Mouse (Mus musculus) left cerebral cortex, adult 18-20 months (tissue): Measurements from ENCODE around the gene Zeb2. TPM values are rescaled to one million over a fixed set of nuclear protein-coding genes. Genes with fewer than 3 reads are reported as not detected.
A peak's percentile ranks its signal among the peaks of the same experiment; 100 is the strongest.

ENCODE experiments used
- DNase-seq, 2 experiments: peaks; one replicate each; pipeline ENCODE4 v3.0.0; 2021 to 2022; ENCODE audit warnings: low spot score in 2 of 2, mixed read lengths in 1 of 2
- total RNA-seq, 2 experiments: library from RNA; stranded (reverse); gene quantifications; 2 replicates each; pipeline ENCODE4 v1.2.3; 2021

Gene Zeb2
- total RNA-seq, 2 experiments from 2014 or later: 141 to 180 TPM

DNA sequence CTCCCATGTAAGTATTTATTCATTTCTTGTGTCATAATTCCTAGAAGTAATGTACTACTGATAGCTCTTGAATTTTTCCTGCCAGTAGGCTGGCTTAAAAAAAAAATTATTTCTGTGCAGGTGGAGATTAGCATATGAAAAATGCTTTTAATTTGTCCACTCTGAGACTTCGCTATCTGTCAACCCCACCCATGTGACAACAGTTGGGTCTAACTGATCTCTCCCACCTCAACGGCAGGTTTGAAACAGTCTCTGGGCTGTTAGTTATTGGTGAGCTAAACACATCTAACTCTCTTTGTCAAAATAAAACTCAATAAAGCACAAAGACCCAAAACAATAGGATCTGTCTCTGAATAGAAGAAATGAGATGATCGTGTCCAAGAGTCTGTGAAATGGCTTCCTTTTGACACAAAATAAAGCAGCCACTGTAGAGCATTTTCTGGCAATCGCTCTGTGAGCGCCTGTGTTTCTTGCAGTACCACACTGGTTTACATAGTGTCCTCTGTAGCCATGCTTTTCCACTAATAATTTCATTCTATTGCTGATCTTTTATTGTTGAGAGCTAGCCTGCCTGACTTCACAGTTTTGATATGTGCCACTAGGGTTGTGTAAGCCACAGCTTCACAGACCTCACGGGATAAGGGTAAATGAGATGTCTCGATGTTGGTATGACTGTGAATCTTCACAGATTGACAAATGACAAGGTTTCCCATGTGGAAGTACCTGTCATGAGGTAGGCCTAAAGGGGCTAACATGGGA lies 48.2 kb downstream of the Zeb2 start:
- no peak for DNase-seq

DNA sequence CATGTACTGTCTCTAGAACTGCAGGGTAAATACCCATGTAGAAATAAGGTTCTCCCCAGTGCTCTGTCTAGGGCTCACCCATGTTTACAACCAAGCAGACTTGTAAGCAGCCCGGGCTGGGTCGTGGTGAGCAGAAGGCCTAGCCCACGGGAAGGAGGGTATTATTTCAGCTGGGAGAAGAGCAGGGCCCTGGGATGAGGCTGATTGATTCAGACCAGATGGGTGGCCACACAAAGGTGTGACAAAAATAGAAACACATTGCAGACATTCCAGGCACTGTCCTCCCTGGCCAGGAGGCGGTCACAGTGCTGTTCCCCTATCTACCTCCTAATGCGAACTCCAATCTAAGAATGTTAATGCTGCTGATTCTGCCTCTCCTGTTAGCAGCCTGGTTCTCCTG lies 50.1 kb downstream of the Zeb2 start:
- peak in 1 of 2 experiments; percentile 1 for DNase-seq

DNA sequence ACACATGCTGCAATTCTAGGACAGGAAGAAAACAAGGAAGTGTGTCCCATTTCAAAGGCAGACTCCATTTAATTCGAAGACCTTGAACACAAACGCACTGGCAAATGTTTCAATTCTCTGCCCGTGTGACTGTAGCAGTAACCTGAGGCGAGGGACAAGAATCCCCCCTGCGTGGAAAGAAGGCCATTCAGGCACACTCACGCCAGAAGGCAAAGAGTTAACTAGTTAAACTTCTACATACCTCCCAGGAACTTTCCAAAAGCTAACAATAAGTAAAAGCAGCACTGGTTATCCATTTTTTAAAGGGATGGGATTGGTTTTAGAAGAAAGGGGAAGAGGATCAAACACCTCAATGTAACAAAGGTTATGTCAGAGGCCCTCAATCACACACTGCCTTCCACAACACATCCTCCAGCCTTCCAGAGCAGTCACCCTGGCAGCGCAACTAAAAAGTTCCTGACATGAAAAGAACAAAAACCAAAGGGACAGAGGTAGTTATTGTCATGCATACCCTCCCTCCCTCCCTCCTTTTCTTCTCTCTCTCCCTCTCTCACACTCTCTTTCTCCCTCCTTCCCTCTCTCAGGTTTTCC lies 53.8 kb downstream of the Zeb2 start:
- no peak for DNase-seq

DNA sequence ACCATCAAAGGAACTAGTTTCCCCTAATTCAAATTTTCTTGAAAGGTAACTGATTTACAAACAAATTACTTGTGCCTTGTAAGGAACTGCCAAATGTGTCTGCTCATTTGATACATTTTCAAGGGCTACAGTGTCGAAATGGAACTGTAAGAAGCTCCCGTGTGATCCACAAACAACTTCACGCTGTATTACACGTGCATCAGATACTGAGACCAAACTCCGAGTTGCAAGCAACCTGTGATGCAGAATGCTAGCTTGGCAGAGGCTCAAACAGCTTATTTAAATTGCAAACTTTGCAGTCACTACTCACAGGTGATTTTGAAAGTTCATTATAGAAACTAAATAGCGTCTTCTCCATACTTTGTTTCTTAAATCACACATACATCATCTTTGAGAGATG lies 55.1 kb downstream of the Zeb2 start:
- no peak for DNase-seq

DNA sequence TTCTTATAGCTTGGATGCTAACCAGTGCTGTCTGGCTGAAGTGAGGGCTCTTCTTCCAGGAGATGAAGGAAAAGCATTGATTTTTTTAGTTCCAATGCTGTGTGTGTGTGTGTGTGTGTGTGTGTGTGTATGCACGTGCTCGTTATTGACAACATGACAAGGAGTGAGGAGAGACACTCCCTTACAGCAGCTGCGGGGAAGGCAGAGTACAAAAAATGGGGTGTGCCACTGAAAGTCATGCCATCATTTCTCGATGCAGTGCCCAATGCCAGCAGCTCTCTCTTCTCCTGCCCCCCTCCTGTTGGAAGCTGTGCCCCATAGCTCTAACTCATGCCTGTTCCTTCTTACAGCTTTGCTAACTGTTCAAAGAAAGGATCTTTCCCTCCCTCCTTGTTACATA lies 56.4 kb downstream of the Zeb2 start:
- no peak for DNase-seq

DNA sequence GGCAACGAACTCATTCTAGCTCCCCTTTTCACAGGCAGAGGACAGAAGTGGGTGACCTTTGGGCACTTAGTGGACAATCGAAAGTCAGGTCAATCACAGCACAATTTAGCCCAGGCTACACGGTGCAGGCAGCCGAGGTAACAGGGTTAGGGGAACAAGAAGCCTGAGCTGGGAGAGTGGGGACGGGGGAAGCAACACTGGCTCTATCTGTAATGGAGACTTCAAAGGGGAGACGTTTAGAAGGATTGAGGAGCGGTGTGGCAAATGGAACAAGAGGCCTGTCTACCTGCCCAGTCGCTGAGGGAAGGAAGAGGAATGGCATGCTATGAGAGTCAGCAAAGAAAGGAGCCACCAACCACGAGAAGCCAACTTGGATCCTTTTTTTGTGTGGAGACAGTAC lies 57.0 kb downstream of the Zeb2 start:
- DNase-seq: no peak

DNA sequence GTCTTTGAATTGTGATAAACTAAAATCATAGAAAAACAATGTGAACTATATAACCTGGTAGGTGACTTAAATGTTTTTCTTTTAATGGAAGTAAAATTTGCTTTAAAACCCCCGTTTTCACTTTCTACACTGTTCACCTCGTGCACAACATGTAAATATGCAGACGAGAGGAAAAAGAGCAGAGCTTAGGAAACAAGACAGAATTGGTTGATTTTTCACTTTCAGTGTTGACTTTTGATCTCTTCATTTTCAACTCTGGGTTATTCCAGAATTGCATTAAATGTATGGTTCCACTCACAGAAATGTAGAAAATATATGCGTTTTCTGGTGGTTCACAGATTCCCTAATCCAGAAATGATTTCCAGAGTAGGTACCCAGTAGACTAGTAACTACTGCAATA lies 57.6 kb downstream of the Zeb2 start:
- no peak for DNase-seq

DNA sequence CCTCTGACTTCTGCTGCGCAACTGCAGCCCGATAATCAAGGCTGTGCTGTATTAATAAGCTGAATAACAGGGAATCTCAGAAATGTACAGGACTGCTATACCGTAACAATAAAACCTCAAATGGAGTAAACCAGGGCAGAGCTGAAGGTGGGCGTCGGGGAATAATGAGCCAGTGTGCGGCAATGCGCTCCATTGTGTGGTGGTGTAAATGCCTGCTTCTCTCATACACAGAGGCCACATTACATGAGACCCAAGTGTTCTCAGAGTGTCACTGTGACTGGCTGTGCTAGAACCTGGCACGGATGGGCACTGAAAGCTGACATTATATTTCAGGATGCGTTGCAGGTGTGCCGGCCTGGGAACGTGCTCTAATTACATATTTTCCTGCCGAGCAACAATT lies 58.2 kb downstream of the Zeb2 start:
- no peak for DNase-seq

DNA sequence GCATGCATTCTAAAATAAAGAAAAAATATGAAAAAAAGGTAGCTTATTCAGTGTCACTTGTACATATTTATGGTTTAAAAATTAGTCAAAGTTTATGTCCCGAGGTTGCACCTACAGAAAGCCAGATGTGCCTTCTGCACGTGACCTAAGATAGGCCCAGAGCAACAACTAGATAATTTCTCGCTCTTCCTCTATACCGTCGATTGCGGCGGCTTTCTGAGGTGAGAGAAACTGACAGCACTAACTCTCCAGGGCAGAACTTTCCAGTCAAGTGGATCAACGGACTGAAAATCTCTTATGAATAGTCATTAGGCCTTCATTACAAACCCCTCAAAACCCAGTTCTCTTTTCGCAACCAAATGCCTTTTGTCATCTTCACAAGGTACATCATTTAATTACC lies 59.0 kb downstream of the Zeb2 start:
- no peak for DNase-seq

DNA sequence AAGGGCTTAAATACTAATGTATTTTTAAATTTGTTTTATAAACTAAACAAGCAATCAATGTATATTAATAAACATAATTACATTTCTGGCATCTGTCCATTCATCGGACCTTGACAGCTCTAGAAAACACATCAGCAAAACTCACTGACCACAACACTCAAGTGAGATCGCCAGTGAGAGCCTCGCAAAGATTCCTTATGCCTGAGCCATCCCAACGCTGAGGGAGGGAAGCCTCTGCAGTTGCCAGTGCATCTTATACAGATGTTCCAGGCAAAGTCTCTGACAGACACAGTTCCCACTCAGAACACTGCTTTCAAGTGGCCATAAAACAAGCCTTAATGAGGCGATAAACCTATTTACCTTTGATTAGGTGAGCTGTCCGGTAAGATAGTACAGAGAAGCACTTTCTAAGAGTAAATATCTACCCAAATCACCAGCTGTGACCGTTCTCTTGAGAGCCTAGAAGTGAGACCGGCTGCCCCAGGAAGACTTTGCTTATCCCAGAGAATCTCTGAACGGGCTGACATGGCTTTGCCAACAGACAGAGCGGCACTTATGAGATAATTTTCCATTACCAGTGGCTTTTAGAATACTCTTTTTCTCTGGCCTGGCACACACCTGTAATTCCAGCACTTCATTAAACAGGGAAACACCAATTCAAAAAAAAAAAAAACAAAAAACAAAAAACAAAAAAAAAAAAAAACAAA lies 60.2 kb downstream of the Zeb2 start:
- DNase-seq: no peak

DNA sequence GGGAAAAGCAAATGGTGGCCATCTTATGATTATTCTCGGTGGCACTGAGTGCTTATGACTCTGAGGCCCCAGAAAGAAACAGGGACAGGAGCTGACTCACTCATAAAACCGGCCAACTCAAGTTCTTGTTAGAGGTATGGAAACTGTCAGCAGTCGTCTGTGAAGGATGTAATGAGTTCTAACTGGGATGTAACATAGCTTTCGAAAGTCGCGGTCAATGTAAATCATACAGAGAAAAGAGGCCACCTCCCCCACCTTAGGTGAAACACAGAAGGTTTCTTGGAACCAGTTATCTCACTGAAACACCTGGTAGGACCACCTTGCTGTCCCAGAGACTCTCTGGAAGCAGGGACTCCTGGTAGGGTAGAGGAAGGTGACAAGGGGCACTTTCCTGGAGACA lies 61.3 kb downstream of the Zeb2 start:
- no peak for DNase-seq

DNA sequence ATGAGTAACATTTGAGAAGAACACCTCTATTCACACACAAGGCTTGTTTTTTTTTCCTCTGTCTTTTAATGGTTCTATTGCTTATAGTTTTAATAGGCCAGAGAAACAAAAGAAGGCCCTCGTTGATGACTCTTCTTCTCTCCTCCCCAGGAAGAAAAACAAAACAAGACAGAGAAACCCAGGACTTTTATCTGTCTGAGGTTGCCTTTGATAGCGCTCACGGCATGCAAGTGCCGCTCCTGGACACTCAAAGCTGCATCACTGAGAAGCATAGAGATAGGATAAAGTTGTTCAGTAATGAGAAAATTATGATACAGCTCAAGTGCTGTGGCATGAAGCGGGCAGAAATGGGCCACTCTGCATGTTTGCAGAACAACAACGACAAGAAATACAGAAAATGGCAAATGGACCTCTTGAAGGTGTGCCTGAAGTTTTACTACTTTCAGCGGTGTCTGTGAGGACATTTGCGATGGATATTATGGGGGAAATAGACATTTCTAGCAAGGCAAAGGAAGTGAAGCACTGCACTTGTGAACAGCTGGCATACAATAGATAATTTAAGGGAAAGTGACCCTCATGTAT lies 62.1 kb downstream of the Zeb2 start:
- no peak for DNase-seq

DNA sequence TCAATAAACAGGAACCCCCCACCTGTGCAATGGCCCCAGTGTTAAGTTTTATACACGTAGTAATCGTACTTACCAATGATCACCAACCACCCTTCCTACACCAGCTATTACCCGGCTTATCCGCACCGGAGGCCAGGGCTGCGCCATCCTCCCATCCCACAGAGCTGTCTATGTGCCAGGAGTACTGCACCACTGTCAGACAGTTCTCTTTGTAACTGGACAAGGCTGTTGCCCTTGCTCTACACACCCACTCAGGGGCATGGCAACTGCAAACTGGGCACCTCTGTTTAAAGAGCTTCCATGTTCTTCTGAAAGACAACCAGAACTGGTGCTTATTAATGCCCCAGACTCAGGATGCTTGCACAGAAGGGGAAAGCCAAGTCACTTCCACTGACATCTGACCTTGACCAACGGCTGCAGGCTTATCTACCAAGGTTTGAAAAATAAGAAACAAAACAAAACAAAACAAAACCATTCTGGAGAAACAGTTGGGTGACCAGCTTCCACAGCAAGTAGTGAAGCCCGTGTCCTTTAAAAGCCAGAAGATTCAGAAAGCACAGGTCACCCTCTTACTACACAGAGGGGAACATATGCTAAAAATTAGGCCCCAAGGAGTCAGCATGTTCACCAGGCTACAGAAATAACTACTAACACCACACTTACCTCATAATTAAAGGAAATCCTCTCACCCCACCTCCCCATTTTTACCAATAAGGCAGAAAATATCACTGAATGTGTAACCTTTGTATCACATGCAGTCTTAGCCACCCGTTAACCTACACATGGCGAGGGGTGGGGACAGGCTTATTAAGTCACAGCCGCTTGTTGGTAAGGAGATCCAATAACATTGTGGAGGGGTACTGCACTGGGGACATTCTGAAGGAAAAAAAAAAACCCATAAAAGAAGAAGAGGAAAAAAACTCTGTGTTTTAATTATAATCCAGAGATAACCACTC lies 62.8 kb downstream of the Zeb2 start:
- DNase-seq: no peak

DNA sequence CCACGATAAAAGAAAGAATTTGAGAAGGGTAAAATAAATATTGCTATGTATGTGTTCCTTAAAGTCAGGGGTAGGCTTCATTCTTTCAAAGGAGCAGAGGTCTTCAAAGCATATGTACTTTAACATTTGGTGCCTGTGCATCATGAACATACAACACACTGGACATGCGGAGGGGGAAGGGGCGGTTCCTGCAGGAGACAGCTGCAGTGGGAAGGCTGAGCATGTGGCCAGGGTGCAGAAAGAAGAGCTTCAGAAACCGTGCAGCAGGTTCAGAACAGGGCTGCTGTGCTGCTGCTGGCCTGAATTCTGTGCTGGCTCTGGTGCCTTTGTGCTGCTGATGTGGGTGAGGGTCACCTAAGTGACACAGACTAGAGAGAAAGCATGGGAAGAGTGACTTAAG lies 64.6 kb downstream of the Zeb2 start:
- no peak for DNase-seq

DNA sequence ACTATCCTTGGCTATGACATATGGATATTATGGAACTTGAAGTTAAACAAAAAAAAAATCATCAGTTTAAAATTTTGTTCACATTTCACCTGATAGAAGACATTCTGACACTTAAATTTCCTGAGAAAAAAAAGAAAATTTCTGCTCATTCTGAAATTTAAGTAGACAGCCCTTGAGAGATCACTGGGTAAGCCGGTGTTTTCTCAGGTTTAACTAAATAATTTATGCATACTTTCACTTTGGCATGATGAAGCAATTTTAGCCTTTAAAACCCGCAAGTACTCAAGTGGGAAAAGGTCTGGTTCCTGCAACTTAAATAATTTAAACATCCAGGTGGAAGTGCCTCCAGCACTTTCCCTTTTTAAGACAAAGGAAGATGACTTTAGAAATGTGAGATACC lies 65.9 kb downstream of the Zeb2 start:
- no peak for DNase-seq

DNA sequence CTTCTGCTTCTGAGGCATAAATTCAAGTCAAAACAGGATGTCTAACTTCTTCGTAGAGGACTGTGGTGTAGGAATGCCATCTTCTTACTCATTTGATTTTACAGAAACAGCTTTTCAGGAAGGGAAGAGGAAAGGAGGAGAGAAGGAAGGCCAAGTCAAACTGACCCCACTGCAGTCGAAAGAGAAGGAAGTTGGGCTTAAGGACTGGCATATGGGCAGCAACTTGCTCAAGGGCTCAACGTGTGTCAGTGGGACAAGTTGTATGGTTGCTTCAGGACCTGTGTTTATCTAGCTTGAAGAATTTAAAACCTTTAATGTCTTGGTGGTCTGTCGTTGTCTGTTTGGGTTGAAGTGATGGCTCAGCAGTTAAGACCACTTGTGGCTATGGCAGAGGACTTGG lies 67.3 kb downstream of the Zeb2 start:
- no peak for DNase-seq

DNA sequence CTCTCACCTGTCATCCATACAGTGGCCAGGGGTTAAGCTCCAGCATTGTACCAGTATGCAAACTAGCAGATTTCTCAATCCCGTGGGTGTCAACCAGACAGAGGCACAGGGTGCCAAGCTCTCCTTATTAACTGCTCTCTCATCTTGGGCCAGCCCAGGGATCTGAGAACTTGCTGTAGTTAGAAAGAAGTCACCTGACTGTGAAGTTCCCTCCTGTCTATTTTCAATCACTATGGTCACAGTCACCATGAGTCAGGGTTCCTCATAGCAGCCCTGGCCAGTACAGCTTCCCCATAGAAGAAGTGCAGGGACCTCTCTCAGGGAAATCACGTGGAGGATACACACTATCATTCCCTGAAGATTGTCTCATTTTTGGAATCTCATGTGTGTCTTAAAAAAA lies 67.9 kb downstream of the Zeb2 start:
- no peak for DNase-seq

DNA sequence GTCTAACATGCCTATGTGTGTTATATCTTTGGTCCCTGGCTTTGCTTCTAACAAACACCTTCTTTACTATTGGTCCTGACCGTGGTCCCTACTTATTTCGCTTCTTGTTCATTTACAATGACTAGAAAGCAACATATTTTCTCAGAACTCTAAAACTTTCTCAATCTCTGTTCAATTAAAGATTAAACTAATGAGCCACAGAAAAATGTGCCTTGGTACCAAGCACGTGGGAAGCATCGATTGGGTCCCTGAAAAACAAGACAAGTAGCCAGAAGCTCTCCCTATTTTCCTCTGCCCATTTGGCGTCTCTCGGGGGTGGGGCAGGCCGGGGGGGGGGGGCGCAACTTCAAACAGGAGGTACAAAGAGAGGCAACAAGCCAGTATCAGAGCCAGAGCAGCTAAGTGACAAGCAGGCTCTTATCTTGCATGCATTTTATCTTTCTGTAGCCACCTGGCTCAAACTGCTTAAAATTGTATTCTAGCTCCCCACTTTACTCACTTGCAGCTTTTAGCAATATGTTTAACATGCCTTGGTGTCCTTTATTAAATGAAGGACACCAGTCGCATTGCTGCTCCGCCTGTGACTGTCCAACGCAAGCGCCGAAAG lies 76.4 kb downstream of the Zeb2 start:
- no peak for DNase-seq

DNA sequence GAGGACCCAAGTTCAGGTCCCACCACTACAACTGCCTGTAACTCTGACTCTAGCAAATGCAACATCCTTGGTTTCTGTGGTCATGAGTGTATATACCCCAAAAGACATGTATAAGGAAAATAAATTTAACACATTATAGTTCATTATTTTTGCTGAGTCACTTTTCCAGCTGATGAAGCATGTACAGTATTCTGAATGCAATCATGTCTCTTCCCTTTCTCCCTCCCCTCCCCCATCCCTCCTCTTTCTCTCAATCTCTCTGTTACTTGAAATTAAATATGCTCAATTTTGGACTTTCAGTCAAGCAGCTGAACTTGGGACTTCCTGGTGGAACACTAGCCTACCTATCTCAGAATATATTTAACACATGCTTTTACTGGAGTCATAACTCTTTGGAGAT lies 77.7 kb downstream of the Zeb2 start:
- DNase-seq: no peak

DNA sequence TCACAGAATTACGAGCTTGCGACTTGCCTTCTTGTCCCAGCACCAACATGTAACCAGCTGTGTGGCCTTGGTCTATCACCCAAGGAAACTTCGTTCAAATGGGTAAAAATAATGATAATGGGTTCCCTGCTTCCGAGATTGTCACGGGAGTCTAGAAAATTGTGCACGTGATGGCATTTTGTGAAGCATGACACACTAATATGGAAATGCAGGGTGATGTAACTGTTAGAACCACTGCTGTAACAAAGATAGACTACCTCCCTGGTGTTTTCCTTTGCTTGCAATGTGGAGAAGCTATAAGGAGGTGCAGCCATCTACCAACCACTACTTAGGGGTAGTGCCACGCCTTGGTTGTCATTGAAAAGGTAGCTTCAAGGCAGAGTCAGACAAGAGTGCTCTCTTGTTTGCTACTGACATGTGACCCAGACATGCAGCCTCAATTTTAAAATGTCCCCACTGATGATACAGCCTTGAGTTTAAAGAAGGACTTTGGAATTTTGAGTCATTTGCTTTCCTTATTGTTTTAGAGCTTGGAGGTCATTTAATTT lies 89.0 kb downstream of the Zeb2 start:
- DNase-seq: no peak
